Mouse (Mus musculus): Measurements from ENCODE around the gene Oma1.

Gene Oma1

DNA sequence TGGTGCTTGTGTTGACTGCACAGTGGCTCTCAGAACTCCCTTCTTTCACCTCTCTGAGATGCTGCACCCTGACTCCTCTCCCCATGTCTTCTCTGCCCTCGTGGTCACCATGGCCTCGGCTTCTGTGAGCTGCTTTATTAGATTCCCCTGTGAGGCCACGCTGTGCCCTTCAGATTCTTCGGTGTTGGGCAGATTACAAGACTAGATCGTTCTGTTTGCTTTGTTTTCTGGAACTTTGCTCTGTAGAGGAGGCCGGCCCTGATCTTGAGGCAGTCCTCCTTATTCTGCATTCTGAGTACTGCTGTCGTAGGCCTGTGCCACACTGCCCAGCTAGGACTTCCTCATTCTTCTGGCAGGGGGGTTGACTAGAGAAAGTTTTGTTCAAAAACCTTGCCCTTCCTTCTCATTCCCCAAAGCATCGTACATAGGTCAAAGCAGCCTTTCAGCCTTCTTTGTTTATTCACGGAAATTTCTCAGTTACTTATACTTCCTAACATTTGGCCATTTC, 45.4 kb downstream of the Oma1 start:
- DNase-seq = no peak

DNA sequence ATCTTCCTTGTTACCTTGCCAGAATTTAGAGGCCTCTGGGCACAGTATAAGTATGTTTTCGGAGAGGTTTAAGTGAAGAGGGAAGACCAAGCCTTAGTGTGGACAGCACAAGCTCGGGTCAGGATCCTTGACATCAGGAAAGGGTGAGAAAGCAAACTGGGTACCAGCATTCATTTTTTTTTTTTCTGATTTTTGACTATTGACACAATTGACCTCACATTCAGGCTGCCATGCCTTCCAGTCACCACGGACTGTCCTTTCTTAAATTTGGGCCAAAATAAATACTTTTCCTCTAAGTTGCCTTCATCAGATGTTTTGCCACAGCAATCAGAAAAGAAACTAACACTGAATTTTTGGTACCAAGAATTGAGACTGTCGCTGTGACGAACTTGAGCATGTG, 68.6 kb downstream of the Oma1 start:
- no peak for DNase-seq

DNA sequence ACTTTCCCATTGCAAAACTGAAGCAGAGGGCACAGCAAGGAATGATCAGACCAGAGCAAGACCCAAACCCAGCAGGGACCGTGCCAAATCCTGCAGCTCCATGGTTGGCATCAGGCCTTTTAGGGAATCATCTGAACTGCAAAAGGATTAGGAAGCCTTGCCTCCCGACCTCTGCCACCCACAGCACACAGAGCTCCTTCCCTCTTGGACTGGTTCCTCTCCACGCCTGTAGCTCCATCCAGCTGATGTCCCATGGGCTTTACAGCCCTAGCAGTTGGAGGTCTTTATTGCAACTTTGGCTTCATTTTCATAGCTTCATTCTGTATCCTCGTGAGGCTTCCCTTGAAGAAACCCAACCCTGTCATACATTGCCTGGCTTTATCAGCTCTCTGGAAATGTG, 71.4 kb downstream of the Oma1 start:
- DNase-seq = no peak

DNA sequence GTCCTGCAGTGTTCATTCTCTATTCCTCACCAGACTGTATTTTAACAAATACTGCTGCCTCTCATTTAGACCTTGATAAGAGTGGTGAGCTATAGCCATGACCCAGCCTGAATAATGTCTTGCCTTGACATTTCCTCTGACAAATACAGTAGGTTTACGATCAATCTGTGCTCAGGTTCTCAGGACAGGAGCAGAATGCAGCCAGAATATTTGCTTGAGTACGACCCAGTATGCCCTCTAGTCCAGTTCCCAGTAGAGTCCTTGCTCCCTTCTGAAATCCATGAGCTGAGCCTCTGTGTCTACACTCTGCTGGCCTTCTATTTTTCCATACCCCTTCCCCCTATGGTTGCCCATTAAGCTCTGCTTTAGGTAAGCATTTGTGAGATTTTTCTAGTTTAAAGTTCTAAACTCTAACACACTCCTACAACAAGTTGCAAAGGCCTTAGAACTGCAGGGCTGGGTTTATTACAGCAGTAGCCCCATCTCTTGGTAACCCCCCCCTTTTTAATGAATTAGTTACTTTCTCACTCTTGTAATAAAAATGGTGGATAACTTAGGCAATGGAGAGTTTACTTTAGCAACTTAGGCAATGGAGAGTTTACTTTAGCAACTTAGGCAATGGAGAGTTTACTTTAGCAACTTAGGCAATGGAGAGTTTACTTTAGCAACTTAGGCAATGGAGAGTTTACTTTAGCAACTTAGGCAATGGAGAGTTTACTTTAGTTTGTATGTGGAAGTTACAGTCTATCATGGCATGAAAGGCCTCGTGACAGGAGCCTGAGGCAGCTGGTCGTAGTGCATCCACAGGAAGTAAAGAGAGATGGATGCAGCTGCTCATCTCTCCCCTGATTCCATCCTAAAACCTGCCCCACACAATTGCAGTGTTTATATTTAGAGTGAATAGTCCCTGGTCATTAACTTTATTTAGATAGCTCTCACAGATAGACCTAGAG, 72.5 kb downstream of the Oma1 start:
- DNase-seq = no peak

DNA sequence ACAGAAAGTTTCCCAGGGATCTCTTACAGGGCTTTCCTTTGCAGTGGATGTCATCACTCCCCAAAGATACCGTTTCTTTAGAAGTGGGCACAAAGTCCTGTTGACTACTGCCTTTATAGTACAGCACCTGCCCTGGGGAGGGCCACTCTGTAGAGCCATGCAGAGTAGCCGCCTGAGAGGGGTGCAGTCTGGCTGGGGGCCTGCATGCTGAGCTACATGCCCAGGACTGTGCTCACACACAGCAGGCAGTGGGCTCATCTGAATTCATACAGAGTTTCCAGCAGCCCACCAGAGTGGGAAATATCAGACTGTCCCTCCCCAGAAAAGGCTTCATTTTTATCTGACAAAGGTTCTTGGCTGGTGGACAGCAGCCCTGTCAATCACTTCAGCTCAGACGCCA, 73.7 kb downstream of the Oma1 start:
- DNase-seq = no peak

DNA sequence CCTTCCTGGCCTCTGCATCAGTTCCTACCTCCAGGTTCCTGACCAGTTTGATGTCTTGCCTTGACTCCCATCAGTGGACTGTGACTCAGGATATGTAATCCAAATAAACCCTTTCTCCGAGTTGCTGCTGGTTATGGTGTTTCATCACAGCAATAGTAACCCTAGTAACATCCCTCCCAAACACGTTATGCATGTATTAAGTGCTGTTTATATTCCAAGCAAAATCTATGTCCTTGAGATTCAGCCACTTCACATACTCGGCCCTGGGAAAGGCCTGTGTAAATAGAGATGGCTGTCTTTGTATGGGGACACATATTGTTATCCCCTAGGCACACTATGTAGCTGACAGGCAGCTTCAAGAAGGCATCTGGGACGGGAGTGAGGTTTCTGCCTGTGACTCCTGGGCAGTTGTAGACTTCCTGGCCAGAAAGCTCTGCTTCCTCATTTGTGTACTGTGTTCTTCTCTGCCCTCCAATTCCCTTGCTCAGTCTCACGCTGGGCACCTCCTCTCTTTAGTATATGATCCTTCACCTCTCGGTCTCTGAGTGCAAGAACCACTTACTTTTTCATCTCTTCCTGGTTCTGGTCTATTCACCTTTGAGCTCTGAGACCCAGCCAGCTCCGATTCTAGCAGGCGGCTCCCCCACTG, 75.0 kb downstream of the Oma1 start:
- no peak for DNase-seq

DNA sequence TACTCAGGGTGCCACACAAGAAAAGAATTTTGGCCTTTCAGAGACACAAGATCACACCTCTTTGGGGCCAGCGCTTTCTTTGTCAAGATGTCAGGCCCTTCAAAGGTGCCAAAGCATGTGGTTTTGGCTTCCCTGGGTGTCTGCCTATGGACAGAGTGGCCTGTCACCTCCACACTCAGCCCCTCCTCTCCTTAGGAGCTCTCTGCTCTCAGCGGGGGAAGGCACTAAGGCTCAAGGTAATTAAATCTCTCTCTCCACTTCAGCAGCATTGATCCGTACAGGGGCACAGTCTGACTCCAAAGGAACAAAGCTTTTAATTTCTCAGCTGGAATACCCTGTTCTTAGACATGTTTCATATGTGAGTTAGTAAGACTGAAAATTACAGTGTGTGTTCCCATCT, 76.0 kb downstream of the Oma1 start:
- DNase-seq = no peak

DNA sequence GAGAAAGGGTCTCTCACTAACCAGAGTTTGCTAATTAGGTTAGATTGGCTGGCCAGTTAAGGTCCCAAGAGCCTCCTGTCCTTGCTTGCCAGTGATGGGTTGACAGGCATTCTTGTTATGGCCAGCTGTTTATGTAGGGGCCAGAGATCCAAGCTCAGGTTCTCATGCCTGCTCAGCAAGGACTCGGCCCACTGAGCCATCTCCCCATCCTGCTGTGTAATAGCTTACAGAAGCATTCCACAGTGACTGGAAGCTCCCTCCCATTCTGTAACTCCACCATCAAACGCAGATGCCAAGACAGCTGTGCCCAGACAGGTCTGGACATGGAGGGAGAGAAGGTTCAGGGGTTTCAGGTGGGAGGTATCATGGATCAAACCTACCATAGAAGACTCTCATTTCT, 76.9 kb downstream of the Oma1 start:
- DNase-seq = no peak

DNA sequence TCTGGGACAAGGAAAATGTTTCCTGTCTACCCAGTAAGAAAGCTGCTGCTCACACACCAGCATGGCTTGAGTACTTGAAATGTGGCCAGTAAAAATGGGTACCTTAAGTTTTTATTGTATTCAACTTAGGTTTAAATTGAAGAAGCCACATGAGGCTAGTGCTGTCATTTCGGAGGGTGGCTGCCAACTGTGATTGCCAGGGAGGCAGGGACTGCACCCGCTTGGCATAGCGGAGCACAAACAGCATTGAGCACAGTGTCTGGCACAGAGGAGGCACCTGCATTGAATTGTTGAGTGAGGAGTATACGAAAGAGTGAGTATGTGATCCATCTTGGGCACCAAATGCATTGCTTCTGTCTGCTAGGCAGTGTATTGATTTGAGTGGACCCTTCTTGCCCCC, 81.5 kb downstream of the Oma1 start:
- no peak for DNase-seq

DNA sequence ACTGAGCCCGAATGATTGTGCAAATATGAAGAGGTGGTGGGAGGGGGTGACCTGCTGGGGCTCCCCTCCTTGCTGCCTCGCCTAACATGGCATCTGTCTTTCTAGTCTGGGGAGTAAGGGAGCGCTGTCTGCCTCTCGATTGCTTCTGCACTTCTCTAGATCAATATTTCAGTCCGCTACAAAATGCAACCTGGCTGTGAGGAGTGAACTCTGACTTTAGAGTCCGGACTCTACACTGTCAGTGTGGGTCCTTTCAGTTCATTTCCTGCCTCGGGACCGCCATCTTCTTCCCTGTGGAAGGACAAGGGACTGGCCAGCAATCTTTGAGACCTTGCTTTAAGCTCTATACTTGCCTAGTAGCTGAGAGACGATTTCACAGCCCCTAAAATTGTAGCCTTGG, 82.3 kb downstream of the Oma1 start:
- DNase-seq = no peak

DNA sequence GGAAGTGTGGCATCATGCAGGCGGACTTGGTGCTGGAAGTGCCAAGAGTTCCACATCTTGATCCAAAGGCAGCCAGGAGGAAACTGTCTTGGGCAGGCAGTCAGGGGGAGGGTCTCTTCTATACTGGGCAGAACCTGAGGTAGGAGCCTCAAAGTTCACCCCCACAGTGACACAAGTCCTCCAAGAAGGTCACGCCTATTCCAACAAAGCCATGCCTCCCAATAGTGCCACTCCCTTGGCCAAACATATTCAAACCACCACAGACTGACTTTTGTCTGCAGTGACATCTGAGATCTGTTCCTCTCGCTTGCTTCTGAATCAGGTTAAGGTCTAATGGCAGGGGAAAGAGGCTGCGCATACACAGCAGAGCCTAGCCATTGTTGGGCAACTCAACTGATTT, 83.3 kb downstream of the Oma1 start:
- DNase-seq = no peak

DNA sequence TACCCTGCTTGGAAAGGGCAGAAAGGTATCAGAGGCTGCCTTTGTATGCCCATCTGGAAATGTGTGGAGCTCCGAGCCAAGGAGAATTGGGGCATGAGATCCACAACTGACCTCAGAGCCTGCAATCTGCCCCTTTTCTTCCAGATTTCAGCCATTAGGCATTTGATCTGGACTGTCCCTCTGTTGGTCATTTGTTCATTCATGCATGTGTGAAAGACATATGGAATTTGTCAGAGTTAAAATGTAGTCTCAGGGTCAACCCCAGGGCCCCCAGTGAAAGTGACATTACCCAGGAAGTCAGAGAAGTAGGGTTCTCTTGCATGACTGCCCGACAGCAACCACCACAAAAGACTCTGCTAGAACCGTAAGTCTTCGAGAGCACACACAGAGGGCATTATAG, 89.0 kb downstream of the Oma1 start:
- DNase-seq = no peak

DNA sequence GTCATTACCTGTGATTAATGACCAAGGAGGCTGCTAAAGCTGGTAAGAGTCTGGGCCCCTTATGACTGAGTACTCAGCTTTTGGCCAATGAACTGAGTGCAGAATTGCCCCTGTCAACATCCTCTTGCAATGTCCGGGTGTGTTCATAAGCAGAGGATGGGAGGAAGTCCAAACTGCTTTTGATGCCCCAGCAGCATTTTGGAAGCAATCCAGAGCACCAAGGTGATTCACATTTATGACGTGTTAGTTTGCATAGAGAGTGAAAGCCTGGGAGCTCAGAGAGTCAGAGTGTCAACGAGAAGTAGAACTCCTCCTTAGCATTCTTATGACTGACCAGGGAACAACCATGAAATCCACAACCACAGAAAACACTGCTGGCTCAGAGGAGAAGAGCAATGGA, 91.7 kb downstream of the Oma1 start:
- DNase-seq = no peak

DNA sequence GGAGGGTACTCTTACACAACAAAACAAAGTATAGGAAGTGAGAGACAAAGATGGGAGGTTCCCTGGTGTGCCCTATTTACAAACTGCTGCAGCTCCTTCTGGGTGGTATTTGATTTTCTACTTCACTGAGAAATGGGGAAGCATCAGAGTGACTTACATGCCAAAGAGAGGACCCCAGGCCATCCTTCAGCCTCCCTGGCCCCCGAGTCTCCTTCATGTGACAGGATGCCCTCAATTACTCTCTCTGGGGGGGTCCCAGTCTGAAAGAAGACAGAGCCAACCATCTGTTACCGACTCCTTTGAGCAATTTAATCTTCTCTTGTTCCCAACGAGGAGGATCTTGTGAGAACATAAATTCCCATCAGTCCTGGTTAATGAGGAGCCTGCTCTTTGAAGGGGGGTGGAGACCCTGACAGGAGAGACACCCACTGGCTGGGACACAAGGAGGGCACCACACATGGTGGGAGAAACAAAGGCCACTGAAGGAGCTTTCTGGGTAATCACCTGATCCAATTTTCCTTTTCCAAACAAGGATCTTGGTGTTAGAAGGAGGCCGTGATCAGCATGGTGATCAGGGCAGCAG, 96.7 kb downstream of the Oma1 start:
- no peak for DNase-seq
